Mouse (Mus musculus): ENCODE results near the gene Trim27.
A peak's percentile ranks its signal among the peaks of the same experiment; 100 is the strongest.

Gene Trim27

GRCm38 (mm10) chr13:21179367-21179723, at the start of gene Trim27:
Gene Trim27, plus strand, starts transcription at chr13:21179445.
- DNase-seq (ENCODE audit: low read depth, low spot score): no peak

DNA sequence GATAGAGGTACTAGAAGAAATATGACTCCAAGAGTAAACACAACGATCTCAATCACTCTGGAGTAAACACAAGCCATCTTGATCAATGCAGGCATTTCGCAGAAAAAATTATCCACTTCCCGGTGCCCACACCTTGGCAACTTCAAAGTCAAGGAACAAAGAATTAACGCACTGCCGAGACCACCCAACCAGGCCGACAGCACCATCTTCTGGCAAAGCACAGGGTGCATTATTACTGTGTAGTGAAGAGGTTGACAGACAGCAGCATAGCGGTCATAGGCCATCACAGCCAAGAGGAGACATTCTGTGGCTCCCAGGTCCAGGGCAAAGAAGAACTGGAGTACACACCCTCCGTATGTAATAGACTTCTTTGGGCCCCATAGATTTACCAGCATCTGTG, 36.8 kb upstream of the Trim27 start:
- no peak for DNase-seq (ENCODE audit: low read depth, low spot score)

- DNase-seq (ENCODE audit: low read depth, low spot score): no peak
Observed at GRCm38 (mm10) chr13:21145767-21146166, 33.5 kb upstream of the Trim27 start, which contains the start of gene Olfr1368. Gene Olfr1368, minus strand, starts transcription at chr13:21145867.

- DNase-seq (ENCODE audit: low read depth, low spot score): no peak
Observed at GRCm38 (mm10) chr13:21155888-21156287, 23.4 kb upstream of the Trim27 start.

GRCm38 (mm10) chr13:21158071-21158470, 21.2 kb upstream of the Trim27 start:
- DNase-seq (ENCODE audit: low read depth, low spot score): no peak

DNA sequence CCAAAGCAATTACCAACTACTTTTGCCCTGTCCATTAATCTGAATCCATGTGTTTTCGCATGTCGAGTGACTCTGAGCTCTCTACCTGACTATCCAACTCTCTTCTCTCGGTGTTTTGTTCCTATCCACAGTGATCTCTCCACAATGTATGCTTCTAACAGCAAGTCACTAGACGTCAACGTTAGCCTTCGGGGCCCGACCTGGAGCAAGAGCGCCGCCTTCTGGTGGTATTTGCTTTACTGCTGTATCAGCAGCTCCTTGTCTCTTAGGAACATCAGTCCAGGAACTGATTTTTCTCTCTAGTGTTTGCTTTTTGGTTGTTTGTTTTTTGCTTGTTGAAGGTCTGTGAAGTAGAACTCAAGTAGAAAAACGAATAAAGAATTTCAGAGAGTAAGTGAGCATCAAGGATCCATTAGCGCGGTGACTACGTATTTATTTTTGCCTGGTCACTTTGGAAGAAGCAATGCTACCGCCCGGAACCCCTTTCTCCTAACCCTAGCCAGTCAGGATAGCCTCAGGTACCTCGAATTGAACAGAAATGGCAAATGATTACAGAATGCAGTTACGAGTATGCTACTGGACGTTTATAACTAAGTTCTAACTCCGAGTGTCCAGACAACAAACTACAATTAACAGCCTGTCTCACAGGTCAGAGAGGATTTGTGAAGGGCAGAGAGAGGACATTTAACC, 20.3 kb upstream of the Trim27 start:
- peak; percentile 60 for DNase-seq (ENCODE audit: low read depth, low spot score)

DNA sequence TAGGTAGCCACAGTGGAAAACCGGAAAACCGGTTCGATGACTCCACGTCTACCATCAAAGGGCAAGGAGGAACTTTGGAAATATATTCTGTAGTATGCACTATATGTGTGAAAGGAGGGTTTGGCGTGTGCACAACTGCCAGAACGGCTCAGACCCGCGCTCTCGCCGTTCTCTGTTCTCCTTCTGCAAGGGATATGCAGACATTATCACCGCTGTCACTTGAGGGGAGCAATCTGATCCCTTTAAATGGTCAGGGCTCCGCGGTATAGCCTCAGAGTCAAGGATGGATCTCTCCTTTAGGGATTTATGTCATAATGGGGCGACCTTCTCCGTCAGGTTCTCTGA, 19.8 kb upstream of the Trim27 start:
- DNase-seq (ENCODE audit: low read depth, low spot score): no peak

DNA sequence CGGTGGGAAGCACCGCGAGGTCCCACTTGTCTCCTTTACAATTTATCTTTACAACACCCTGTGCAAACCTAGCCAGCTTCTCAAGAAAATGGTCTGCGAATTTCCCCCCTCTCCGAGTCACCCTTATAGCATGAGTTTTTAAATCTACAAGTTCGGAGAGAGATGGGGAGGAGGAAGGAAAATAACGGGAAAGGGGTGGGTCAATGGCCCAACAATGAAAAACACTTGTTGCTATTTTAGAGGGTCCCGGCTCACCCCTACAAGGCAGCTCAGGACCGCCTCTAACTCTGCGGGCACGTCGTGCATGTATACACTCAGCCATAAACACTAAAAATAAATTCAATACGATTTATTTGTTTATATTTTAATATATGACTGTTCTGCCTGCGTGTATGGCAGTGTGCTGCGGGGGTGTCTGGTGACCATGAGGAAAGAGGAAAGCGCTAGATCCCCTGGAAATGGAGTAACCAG, 19.2 kb upstream of the Trim27 start:
- DNase-seq (ENCODE audit: low read depth, low spot score): no peak

GRCm38 (mm10) chr13:21160657-21161590, 18.3 kb upstream of the Trim27 start:
- DNase-seq (ENCODE audit: low read depth, low spot score): peak; percentile 91

GRCm38 (mm10) chr13:21161591-21161990, 17.7 kb upstream of the Trim27 start:
- no peak for DNase-seq (ENCODE audit: low read depth, low spot score)

DNA sequence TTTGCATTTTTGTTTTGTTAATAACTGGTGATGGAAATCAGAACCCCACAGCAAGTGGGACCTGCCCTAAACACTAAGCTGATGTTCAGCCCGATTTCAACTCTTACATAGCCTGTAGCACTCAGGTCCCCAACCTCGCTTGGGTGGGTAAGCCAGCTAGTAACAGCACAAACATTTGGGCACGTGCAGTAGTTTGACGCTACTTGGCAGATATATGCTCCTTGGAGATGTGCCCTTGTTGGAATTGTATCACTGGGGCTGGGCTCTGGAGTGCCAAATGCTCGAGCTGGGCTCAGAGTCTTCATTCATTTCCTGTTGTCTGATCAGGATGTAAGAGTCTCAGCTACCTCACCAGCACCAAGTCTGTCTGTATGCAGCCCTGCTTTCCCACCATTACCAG, 16.7 kb upstream of the Trim27 start:
- DNase-seq (ENCODE audit: low read depth, low spot score): no peak

- DNase-seq (ENCODE audit: low read depth, low spot score): peak; percentile 73
Observed at GRCm38 (mm10) chr13:21166936-21167909, 12.0 kb upstream of the Trim27 start.

DNA sequence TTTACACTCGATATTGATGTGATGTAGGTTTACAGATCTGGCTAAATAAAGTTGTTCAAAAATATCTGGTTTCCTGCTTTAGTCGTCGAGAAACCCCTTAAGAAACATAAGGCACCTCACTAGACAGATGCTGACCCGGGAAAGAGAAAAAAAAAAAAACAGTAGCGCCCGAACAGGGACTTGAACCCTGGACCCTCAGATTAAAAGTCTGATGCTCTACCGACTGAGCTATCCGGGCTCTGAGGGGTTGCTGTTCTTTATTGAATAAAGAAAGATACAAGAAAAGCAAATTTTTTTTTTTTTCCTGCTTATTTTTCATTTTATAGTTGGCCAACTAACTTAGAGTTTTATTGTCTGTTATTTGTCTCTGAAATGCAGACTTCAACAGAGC, 11.3 kb upstream of the Trim27 start:
- peak; percentile 46 for DNase-seq (ENCODE audit: low read depth, low spot score)

DNA sequence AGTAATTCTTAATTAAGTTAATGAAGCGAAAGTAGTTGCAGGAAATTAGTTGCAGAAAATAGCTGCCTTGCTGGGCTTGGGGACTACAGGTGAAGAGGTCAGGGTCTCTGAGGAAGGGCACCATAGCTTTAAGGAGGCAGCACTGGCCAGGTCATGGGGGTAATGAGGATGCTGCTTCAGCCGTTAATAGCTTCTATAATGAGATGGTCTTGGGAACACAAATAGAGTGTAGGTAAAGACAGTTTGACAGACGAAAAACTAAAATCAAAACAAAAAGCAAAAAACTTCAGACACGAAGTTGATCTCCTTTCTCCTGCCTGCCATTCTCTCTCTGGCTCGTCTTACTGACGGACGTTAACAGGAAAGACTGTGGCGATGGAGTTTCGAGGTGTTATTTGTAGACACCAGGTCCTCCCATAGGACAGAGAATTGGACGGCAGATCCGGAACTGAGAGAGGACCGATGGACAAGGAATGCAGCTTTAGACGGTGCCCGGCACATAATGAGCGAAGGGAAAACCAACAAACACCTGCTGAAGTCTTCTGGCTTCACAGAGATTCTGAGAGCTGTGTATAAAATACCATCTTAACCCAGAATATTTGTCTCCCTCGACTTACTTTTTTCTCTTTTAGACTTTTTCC, 10.8 kb upstream of the Trim27 start:
- DNase-seq (ENCODE audit: low read depth, low spot score): no peak

DNA sequence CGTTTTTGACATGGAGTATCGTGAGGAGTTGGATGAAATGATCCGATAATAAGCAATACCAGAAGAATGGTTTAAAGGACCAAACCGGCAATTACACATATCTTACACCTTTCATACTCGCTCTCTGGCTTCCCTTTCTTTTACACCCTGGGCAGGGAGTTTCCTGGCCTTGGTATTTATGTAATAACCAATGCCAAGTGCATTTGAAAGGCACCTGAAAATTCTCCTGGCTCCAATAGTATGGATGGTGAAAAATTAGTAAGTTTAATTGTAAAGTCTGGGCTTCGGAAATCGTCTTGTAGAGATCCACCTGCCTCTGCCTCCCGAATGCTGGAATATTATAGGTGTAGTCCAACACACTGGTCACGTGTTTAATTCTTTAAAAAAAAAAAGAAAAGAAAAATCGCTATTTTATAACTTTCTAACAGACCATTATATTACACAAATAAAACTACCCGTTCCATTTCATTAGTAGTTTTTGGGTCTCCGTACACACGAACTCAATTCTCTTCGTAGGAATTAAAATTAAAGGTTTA, 10.1 kb upstream of the Trim27 start:
- DNase-seq (ENCODE audit: low read depth, low spot score): no peak

GRCm38 (mm10) chr13:21169657-21170430, 9.4 kb upstream of the Trim27 start:
- DNase-seq (ENCODE audit: low read depth, low spot score): peak; percentile 82

GRCm38 (mm10) chr13:21170431-21171155, 8.7 kb upstream of the Trim27 start:
- DNase-seq (ENCODE audit: low read depth, low spot score): no peak

DNA sequence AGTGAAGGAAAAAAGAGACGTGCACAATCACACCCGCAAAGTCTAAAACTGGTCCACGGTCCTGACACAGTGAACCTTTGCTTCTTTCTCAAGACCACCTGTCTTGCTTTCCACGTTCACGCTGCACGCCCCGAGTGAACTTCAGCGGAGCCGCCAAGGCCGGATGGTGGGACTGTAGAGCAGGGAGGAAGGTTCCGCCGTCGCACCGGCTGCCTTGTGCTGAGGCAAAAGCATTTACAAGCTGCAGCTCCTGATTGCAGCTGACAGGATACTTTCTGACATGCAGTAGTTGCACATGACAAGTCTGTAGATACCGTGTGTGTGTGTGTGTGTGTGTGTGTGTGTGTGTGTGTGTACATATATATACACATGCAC, 8.1 kb upstream of the Trim27 start:
- no peak for DNase-seq (ENCODE audit: low read depth, low spot score)

GRCm38 (mm10) chr13:21171600-21172150, 7.6 kb upstream of the Trim27 start:
- DNase-seq (ENCODE audit: low read depth, low spot score): no peak
